Mouse (Mus musculus): ENCODE results near the gene Tmem130.

GRCm38 (mm10) chr5:144719781-144720180 lies 41.8 kb downstream of the Tmem130 start:
- no peak for TF ChIP-seq CTCF (IDR thresholded peaks at IDR 0.05; ENCODE audit: insufficient read depth, low read length)
- no peak for TF ChIP-seq POLR2A (IDR thresholded peaks at IDR 0.05; ENCODE audit: borderline replicate concordance, extremely low read depth, low read depth, low read length)
